Mouse (Mus musculus) forebrain, embryonic 10.5 days (tissue): Measurements from ENCODE around the gene Bend3. TPM values are rescaled to one million over a fixed set of nuclear protein-coding genes. Genes with fewer than 3 reads are reported as not detected.

Source experiments
- DNase-seq: peaks from one replicate; pipeline ENCODE4 v3.0.0-alpha.2; 2017; ENCODE audit warnings: low spot score; ENCODE audit errors: extremely low spot score
- H3K27ac ChIP-seq: fragments of 300-500 bp; sonication (generic); 2 replicates; pipeline ENCODE4 v1.5.1; 2016; ENCODE audit warnings: mild to moderate bottlenecking
- H3K27me3 ChIP-seq: fragments of 300-500 bp; sonication (generic); 2 replicates; pipeline ENCODE4 v1.6.1; 2016; ENCODE audit warnings: mild to moderate bottlenecking; ENCODE audit not compliant: poor library complexity, severe bottlenecking
- H3K36me3 ChIP-seq: fragments of 300-500 bp; sonication (generic); replicated peaks from 2 replicates; pipeline ENCODE4 v1.6.1; 2016; ENCODE audit warnings: mild to moderate bottlenecking, moderate library complexity
- H3K4me1 ChIP-seq: fragments of 300-500 bp; sonication (generic); 2 replicates; pipeline ENCODE4 v1.6.1; 2016
- H3K4me3 ChIP-seq: fragments of 300-500 bp; sonication (generic); 2 replicates; pipeline ENCODE4 v1.5.1; 2016; ENCODE audit warnings: mild to moderate bottlenecking, moderate library complexity
- H3K9me3 ChIP-seq: fragments of 300-500 bp; sonication (generic); 2 replicates; pipeline ENCODE4 v1.6.1; 2016; ENCODE audit warnings: mild to moderate bottlenecking, moderate library complexity
- WGBS: fragments of 180-500 bp; shearing (Covaris S2); methylation state at CpG from one replicate; pipeline ENCODE4 v1.1.7; 2016; 5-methylcytosine and 5-hydroxymethylcytosine counted together
- polyA plus RNA-seq: library from polyadenylated mRNA; unstranded; fragments of >200 nt; fragmentation: Nextera tagmentation; extraction: Ambion mirVana; gene quantifications from 2 replicates; pipeline ENCODE4 v1.2.1, GENCODE M21; 2016

The Bend3 gene
- polyA plus RNA-seq, 1 experiment from 2014 or later = 9.2 TPM

DNA sequence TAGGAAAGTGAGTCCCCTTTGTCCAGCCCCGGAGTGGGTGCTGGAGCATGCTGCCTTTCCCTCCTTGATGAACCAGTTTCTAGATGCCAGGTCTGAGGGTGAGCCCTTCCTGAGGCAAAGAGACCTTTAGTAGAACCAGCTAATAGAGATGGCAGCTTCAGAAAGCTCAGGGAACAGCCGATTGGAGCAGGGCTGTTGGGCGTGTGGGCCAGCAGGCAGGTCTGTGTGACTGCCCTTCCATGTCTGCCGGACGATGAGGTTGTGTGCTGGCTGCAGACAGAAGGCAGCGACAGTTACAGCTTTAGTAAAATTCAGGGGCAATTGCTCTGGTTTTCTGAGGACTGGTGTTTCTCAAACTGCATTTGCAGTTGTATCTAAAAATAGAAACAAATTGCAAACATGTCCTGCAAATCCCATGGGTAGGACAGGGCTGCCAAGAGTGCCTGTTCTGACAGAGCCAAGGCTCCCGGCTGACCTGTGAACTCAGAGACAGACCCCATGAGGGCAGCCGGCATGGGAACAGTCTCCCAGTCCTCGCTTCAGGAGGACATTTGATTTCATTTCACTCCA, 4.9 kb downstream of the Bend3 start:
- Histone ChIP-seq H3K4me1 (peaks cover 53% of the 10 kb centered on the region), H3K36me3 (peaks cover 18% of the 10 kb centered on the region; the same call in 1 of the 2 replicates), H3K27ac (peak overlapping the region; percentile 61), H3K9me3 (no peaks in the 10 kb centered on the region), H3K4me3 (no peak overlapping the region; the same call in 1 of the 2 replicates), H3K27me3 (no peaks in the 10 kb centered on the region)
- 64% methylated on average over 9 of the region's 9 CpGs for WGBS
- DNase-seq = no peak

DNA sequence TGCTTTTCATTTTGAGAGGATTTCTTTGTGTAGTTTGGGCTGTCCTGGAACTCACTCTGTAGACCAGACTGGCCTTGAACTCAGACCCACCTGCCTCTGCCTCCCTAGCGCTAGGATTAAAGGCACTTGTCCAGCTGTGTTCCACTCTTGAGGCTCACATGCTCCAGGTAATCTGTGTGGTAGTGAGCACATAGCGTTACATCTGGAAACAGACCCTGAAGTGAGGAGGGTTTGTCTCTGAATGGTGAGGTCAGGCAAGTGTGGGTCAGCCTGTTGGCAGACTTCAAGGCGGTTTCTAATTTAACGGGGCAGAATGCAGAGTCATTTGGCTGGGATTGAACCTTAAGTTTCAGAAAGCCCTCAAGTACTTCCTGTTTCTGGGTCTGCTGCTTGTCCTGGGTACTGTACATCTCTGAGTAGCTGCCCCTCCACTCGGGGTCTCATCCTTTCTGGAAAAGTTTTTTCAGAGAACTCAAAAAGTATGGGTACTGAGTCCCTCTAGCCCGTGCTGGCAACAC, 7.2 kb downstream of the Bend3 start:
- 92% methylated on average over 6 of the region's 6 CpGs for WGBS
- no peaks in the 10 kb centered on the region for H3K9me3 ChIP-seq
- peaks cover 23% of the 10 kb centered on the region; the same call in 1 of the 2 replicates for H3K36me3 ChIP-seq
- DNase-seq = no peak
- H3K27me3 ChIP-seq = no peaks in the 10 kb centered on the region
- H3K27ac ChIP-seq = no peak overlapping the region
- H3K4me1 ChIP-seq = peaks cover 64% of the 10 kb centered on the region
- no peak overlapping the region for H3K4me3 ChIP-seq

DNA sequence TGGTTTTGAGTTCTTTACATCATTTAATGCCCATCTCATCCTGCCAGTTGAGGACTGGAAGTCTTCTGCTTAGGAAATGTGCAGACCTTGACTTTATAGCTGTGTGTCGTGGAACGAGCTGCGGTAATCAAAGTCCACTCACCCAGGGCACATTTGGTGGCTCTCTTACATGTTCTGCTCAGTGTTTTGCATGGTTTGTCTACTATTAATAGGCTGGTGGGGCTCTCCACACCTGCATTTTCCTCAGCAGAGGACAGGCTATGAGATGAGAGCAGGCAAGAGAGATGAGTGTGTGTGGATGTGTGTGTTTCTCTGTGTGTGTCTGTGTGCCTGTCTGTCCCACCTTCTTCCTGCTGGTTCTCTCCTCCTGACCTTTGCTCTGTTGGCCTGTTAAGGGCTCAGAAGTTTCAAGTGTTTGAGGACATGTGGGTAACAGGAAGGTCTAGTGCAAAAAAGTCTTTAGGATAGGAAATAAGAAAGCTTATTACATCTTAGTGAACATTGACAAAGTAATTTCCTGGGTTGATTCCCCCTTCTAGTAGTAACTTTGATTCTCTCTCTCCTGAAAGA, 8.9 kb downstream of the Bend3 start:
- 96% methylated on average over 3 of the region's 3 CpGs for WGBS

DNA sequence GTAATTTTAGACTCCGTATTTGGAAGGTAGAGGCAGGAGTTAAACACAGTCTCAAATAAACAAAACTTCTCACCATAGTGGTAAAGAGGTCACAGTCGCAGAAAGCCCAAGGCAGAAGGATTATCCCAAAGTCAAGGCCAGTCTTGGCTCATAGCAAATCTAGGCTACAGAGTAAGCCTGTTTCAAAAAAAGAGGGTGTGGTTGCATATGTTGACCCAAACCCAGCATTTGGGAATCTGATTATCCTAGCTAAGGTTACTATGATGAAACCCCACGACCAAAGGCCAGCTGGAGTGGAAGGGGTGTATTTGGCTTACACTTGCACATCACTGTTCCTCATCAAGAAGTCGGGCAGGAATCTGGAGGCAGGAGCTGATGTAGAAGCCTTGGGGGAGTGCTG, 9.6 kb downstream of the Bend3 start:
- no peaks in the 10 kb centered on the region for H3K27me3 ChIP-seq
- H3K27ac ChIP-seq = no peak overlapping the region
- H3K36me3 ChIP-seq = peaks cover 28% of the 10 kb centered on the region
- H3K4me3 ChIP-seq = no peak overlapping the region
- peaks cover 39% of the 10 kb centered on the region for H3K4me1 ChIP-seq
- 88% methylated on average over 4 of the region's 4 CpGs for WGBS
- DNase-seq = no peak
- H3K9me3 ChIP-seq = no peaks in the 10 kb centered on the region

More for the DNA sequence above, 8.9 kb downstream of the Bend3 start:
- no peaks in the 10 kb centered on the region for H3K27me3 ChIP-seq
- peaks cover 47% of the 10 kb centered on the region for H3K4me1 ChIP-seq
- H3K27ac ChIP-seq = no peak overlapping the region
- H3K4me3 ChIP-seq = no peak overlapping the region
- no peaks in the 10 kb centered on the region for H3K9me3 ChIP-seq
- no peak for DNase-seq
- H3K36me3 ChIP-seq = peaks cover 23% of the 10 kb centered on the region; the same call in 1 of the 2 replicates

DNA sequence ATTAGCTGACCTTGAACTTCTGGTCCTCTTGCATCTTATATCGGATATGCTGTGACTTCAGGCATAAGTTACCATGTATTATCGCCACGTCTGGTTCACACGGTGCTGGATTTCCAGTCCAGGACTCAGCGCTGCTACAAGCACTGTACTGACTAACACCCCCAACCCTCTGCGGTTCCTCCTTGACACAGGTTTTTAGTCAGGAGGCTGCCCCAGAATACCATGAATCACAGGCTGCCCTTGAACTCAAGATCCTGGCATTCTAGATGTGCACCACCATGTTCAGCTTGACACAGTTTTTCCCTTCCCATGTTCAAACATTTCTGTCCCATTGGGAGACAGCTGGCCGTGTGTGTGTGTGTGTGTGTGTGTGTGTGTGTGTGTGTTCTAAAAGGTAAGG, 10.5 kb downstream of the Bend3 start:
- Histone ChIP-seq H3K4me1 (peaks cover 34% of the 10 kb centered on the region), H3K9me3 (no peaks in the 10 kb centered on the region), H3K27me3 (no peaks in the 10 kb centered on the region), H3K4me3 (no peak overlapping the region), H3K36me3 (peaks cover 34% of the 10 kb centered on the region), H3K27ac (peak overlapping the region; percentile 12; the same call in 1 of the 2 replicates)
- no peak for DNase-seq
- WGBS = 94% methylated on average over 7 of the region's 7 CpGs

DNA sequence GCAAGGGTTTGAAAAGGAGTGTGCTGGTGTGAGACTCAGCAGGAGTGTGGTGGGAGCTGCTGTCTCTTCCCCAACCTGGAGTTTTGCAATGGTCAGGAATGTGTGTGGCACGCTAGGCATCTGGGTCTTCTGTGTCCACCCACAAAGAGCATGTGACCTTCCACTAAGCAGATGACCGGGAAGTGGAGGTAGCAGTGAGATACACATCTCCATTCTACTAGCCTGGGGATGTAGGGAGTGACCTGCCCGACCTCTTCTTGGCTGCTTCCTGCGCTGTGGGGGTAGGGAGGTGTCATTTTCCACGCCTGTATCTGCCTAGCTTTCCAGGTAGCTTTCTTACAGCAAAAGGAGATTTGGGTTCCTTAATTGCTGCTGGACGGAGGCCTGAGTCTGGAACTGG, 10.9 kb downstream of the Bend3 start:
- Histone ChIP-seq H3K9me3 (no peaks in the 10 kb centered on the region), H3K27me3 (no peaks in the 10 kb centered on the region), H3K27ac (peak overlapping the region; percentile 12; the same call in 1 of the 2 replicates), H3K36me3 (peaks cover 35% of the 10 kb centered on the region), H3K4me1 (peaks cover 34% of the 10 kb centered on the region), H3K4me3 (no peak overlapping the region)
- 52% methylated on average over 6 of the region's 6 CpGs for WGBS
- no peak for DNase-seq

DNA sequence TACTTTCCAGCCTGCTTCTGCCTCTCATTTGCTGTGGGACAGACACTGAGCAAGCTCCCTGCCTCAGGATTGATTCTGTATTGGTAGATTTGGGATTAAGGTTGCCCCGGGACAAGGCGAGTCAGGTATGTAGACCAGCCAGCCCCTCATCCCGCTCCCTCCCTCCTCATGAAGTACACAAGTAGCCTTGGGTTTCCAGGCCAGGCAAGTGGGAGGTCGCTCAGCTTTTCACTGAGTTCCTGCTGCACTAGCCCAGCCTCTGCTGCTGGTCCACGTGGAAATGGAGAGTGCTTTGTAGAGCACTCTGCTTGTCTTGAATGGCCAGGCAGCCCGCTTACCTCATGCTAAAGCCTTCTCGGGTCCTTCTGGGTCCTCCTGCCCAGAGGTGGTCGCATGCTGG, 11.4 kb downstream of the Bend3 start:
- Histone ChIP-seq H3K27me3 (no peaks in the 10 kb centered on the region), H3K36me3 (peaks cover 39% of the 10 kb centered on the region), H3K4me3 (no peak overlapping the region), H3K4me1 (peaks cover 34% of the 10 kb centered on the region), H3K9me3 (no peaks in the 10 kb centered on the region), H3K27ac (peak overlapping the region; percentile 20; the same call in 1 of the 2 replicates)
- 77% methylated on average over 8 of the region's 8 CpGs for WGBS
- DNase-seq = no peak

DNA sequence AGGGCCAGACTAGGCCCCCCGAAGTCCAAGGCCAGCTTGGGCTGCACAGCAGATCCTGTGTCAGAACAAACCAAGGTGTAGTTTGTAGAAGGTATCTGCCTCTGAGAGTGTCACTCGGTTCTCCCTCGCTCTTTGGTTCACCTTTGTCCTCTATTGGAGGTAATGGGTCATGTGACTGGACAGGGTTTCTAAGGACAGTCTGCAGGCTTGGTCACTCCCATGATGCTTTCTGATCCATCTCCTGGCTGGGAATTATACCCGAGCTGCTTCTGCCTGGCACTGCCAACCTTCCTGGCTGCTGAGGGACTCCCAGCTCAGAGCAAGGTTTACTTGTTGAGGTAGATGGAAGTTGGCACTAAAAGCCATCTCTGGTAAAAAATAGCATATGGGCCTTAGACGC, 12.2 kb downstream of the Bend3 start:
- H3K36me3 ChIP-seq = peaks cover 40% of the 10 kb centered on the region
- H3K27ac ChIP-seq = no peak overlapping the region
- DNase-seq = no peak
- H3K27me3 ChIP-seq = no peaks in the 10 kb centered on the region
- WGBS = 89% methylated on average over 5 of the region's 5 CpGs
- H3K9me3 ChIP-seq = no peaks in the 10 kb centered on the region
- peaks cover 34% of the 10 kb centered on the region for H3K4me1 ChIP-seq
- no peak overlapping the region for H3K4me3 ChIP-seq

DNA sequence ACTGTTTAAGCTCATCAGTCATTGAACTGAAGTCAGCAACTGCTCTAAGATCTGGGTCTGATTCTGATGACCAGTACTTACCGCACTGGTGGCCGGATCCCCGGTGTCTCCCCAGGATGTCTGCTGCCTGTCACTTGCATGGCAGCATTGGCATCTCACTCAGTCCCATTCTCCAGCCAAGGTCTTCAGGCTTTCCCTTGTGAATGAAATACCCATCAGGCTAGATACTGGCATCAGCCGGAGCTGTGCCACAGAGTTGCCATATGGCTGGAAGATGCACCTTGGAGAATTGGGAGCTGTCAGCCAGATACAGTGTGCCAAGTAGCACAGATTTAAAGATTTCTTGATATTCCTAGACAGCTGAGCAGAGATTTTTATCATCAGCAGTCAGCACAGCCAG, 24.0 kb downstream of the Bend3 start:
- no peaks in the 10 kb centered on the region for H3K4me1 ChIP-seq
- H3K4me3 ChIP-seq = no peak overlapping the region
- no peak for DNase-seq
- peaks cover 96% of the 10 kb centered on the region for H3K36me3 ChIP-seq
- H3K27me3 ChIP-seq = no peaks in the 10 kb centered on the region
- WGBS = 96% methylated on average over 4 of the region's 4 CpGs
- H3K9me3 ChIP-seq = peaks cover 4% of the 10 kb centered on the region; the same call in 1 of the 2 replicates
- H3K27ac ChIP-seq = no peak overlapping the region

DNA sequence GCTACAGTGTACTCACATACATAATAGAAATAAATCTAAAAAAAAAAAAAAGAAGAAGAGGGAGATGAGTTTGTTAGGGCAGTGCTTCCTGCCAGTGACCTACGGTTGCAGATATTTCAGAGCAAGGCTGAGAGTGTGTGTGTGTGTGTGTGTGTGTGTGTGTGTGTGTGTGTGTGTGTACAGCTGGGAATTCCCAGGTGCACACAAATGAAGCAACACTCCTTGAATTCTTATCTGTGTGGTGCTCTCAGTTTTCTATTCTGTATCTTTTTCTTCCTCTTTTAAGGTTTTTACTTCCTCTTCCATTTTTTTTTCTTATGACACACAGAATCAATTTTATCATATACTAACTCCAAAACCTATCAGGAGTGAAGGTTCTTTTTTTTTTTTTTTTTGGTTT, 25.7 kb downstream of the Bend3 start:
- Histone ChIP-seq H3K9me3 (no peaks in the 10 kb centered on the region; the same call in 1 of the 2 replicates), H3K27me3 (no peaks in the 10 kb centered on the region), H3K27ac (no peak overlapping the region), H3K4me3 (no peak overlapping the region), H3K36me3 (peaks cover 89% of the 10 kb centered on the region), H3K4me1 (no peaks in the 10 kb centered on the region)
- DNase-seq = no peak
- 100% methylated on average over 1 of the region's 1 CpGs for WGBS

DNA sequence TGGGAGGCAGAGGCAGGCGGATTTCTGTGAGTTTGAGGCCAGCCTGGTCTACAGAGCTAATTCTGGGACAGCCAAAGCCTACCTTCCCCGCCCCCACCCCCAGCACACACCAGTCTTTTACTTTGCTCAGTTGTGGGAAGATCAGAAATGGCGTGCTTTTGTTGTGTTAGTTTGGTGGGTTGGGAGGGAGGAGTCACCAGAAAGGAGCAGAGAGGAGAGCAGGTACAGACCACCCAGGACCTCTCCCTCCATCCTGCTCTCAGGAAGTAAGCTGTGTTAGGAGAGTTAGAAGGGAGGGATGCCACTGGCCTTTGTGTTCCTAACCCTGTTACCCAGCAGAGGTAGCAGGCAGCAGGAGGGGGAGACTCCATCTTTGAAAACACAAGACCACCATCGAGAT, 28.4 kb downstream of the Bend3 start:
- Histone ChIP-seq H3K36me3 (peaks cover 89% of the 10 kb centered on the region), H3K9me3 (no peaks in the 10 kb centered on the region; the same call in 1 of the 2 replicates), H3K4me3 (no peak overlapping the region), H3K4me1 (no peaks in the 10 kb centered on the region), H3K27me3 (no peaks in the 10 kb centered on the region), H3K27ac (no peak overlapping the region)
- DNase-seq = no peak
- 74% methylated on average over 4 of the region's 4 CpGs for WGBS

DNA sequence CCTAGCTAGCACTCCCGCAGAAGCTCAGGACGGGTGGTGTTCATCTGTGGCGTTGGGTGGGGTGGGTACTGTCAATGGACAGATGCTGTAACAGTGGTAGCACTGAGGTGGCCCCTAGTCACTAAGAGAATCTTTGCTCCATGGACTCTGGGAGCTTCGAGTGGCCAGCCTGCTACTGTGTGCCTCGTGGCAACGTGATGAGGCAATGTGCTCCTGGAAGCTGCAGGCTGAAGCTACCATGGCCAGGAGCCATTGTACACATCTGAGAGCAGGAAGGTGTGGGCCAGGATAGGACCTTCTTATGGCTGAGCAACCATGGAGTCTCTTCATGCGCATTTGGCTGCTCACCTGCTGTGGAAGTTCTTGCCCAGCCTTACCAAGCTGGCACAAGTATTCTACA, 30.6 kb downstream of the Bend3 start:
- 98% methylated on average over 7 of the region's 7 CpGs for WGBS

DNA sequence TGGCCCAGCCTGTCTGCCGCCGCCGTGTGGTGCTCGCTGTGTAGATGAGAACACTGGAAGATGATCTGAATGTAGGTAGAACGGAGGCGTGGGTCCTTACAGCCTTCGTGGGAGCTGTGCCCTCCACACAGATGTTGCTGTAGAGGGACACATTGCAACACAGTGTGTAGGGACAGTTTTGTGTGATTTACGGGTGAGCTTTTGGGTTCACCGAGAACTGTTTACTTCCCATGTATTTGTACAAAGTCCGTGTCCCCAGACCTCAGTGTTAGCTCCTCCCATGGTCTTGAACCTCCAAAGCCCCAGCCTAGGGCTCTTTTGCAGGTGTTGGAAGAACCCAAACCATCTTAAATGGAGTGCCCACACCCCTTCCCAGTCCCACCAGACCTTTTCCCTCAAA, 34.3 kb downstream of the Bend3 start:
- Histone ChIP-seq H3K9me3 (no peaks in the 10 kb centered on the region; the same call in 1 of the 2 replicates), H3K27ac (no peak overlapping the region), H3K4me1 (0 out of 2 replicates have a peak, but pooled peaks cover 3% of the 10 kb centered on the region), H3K27me3 (no peaks in the 10 kb centered on the region), H3K4me3 (no peak overlapping the region), H3K36me3 (peaks cover 77% of the 10 kb centered on the region)
- WGBS = 95% methylated on average over 10 of the region's 10 CpGs
- DNase-seq = no peak

More for the DNA sequence above, 30.6 kb downstream of the Bend3 start:
- no peaks in the 10 kb centered on the region for H3K27me3 ChIP-seq
- no peaks in the 10 kb centered on the region; the same call in 1 of the 2 replicates for H3K9me3 ChIP-seq
- no peak overlapping the region for H3K27ac ChIP-seq
- no peak for DNase-seq
- H3K4me1 ChIP-seq = no peaks in the 10 kb centered on the region
- peaks cover 89% of the 10 kb centered on the region for H3K36me3 ChIP-seq
- no peak overlapping the region for H3K4me3 ChIP-seq
